Mouse (Mus musculus) brain, embryonic 14.5 days (tissue): ENCODE results near the gene Rps28.

Source experiments
- CTCF ChIP-seq: fragments of 200-500 bp; IDR thresholded peaks from 2 replicates; pipeline ENCODE4 v1.5.1; 2012; ENCODE audit warnings: inconsistent platforms, mild to moderate bottlenecking, moderate library complexity, borderline replicate concordance; ENCODE audit not compliant: insufficient read depth, insufficient read length; ENCODE audit errors: extremely low read depth
- POLR2A ChIP-seq: fragments of 200-500 bp; IDR thresholded peaks from 2 replicates; pipeline ENCODE4 v1.6.1; 2012; ENCODE audit warnings: mild to moderate bottlenecking, inconsistent platforms, borderline replicate concordance; ENCODE audit not compliant: poor library complexity, insufficient read depth, insufficient read length, severe bottlenecking; ENCODE audit errors: extremely low read depth

DNA sequence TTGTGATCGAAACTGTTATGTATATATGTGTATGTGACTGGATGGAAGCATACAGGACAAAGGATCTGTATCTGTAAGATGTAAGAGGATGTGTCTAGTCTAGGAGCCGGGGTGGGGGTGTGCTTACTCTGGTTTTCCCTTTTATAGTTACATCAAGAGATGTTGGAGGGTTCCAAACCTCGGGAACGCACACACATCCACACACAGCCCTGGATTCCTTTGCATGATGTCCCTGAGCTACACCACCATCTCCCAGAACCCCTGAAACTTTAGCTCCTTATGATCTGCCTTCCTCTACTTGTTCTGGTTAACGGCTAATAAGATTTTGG is 44.4 kb downstream of the Rps28 start:
- no peak for TF ChIP-seq POLR2A
- no peak for TF ChIP-seq CTCF
